In genomic region chr6:85863840-85864239, GRCm38 (mm10) we compare ENCODE assay signal across 34 mouse cellular contexts. TPM values are rescaled to one million over a fixed set of nuclear protein-coding genes. Genes with fewer than 3 reads are reported as not detected.
"Had no signal": no experiment of that assay in that cellular context is flagged by ENCODE, and none has a peak within 500 bp of the region (broad histone marks: within the 10 kb centered on the region; RNA-seq: fewer than 3 reads in every experiment).

No protein-coding gene starts in this region.

- DNase-seq: forebrain, postnatal 0 days; gastrocnemius, postnatal 14 days; gastrocnemius, postnatal 36 days; heart, adult 18-20 months; heart, postnatal 14 days; heart, postnatal 36 days; kidney, adult 11 months; kidney, adult 2 months; kidney, adult 9 months; kidney, postnatal 14 days; kidney, postnatal 36 days; layer of hippocampus, adult 9-11 months; layer of hippocampus, postnatal 36 days; left cerebral cortex, postnatal 4 days had no signal

- H3K27me3 ChIP-seq: heart, embryonic 13.5 days; heart, embryonic 15.5 days; hindbrain, embryonic 13.5 days; hindbrain, embryonic 15.5 days; kidney, embryonic 15.5 days; limb, embryonic 13.5 days; limb, embryonic 15.5 days; liver, embryonic 12.5 days had no signal

- H3K36me3 ChIP-seq: heart, embryonic 13.5 days; heart, embryonic 15.5 days; hindbrain, embryonic 13.5 days; hindbrain, embryonic 15.5 days; kidney, embryonic 15.5 days; limb, embryonic 13.5 days; limb, embryonic 15.5 days; liver, embryonic 12.5 days had no signal

- H3K27ac ChIP-seq: heart, embryonic 13.5 days; heart, embryonic 15.5 days; hindbrain, embryonic 13.5 days; hindbrain, embryonic 15.5 days; hindbrain, postnatal 0 days; kidney, embryonic 15.5 days; kidney, postnatal 0 days; limb, embryonic 13.5 days; limb, embryonic 15.5 days; liver, embryonic 12.5 days had no signal

- H3K4me3 ChIP-seq: heart, embryonic 13.5 days; heart, embryonic 15.5 days; hindbrain, embryonic 13.5 days; hindbrain, embryonic 15.5 days; kidney, embryonic 15.5 days; limb, embryonic 13.5 days; limb, embryonic 15.5 days; liver, embryonic 12.5 days had no signal

- H3K9ac ChIP-seq: forebrain, postnatal 0 days; heart, embryonic 13.5 days; heart, embryonic 15.5 days; hindbrain, embryonic 13.5 days; hindbrain, embryonic 15.5 days; kidney, embryonic 15.5 days; limb, embryonic 13.5 days; limb, embryonic 15.5 days; liver, embryonic 12.5 days had no signal

- H3K4me1 ChIP-seq: heart, embryonic 13.5 days; heart, embryonic 15.5 days; hindbrain, embryonic 13.5 days; hindbrain, embryonic 15.5 days; limb, embryonic 13.5 days; limb, embryonic 15.5 days; liver, embryonic 12.5 days had no signal

RNA-seq across cellular contexts. Expression of gene Nat8f2, which starts 5.1 kb away (rescaled TPM):
- total RNA-seq: forebrain, postnatal 0 days; gastrocnemius, postnatal 36 days; heart, postnatal 14 days; heart, postnatal 36 days; hematopoietic stem cell, adult 5-6 weeks; hindbrain, postnatal 0 days had no signal
- polyA plus RNA-seq: forebrain, postnatal 0 days; heart, embryonic 11.5 days; heart, embryonic 13.5 days; heart, embryonic 15.5 days; heart, postnatal 0 days; hindbrain, embryonic 13.5 days; hindbrain, embryonic 15.5 days; hindbrain, postnatal 0 days; intestine, embryonic 16.5 days; limb, embryonic 11.5 days; limb, embryonic 13.5 days; limb, embryonic 15.5 days had no signal

RNA-seq across cellular contexts. Expression of gene Nat8, which starts 32.0 kb away (rescaled TPM):
- total RNA-seq: gastrocnemius, adult 18-20 months; gastrocnemius, adult 8-10 months; gastrocnemius, postnatal 14 days; gastrocnemius, postnatal 36 days; heart, adult 18-20 months; heart, postnatal 14 days; heart, postnatal 36 days; hematopoietic stem cell, adult 5-6 weeks; hindbrain, postnatal 0 days had no signal
- polyA plus RNA-seq: heart, embryonic 11.5 days; heart, embryonic 13.5 days; heart, embryonic 15.5 days; heart, postnatal 0 days; hindbrain, embryonic 13.5 days; hindbrain, embryonic 15.5 days; limb, embryonic 11.5 days; limb, embryonic 13.5 days; liver, embryonic 12.5 days had no signal

RNA-seq across cellular contexts. Expression of gene Nat8f5, which starts 43.1 kb away (rescaled TPM):
- total RNA-seq: forebrain, postnatal 0 days; gastrocnemius, adult 18-20 months; gastrocnemius, adult 8-10 months; gastrocnemius, postnatal 36 days; heart, adult 18-20 months; heart, postnatal 14 days; heart, postnatal 36 days; hematopoietic stem cell, adult 5-6 weeks had no signal
- polyA plus RNA-seq: gonadal fat pad, adult 2 months; heart, embryonic 11.5 days; heart, embryonic 13.5 days; heart, embryonic 15.5 days; heart, postnatal 0 days; hindbrain, embryonic 11.5 days; intestine, embryonic 14.5 days; kidney, embryonic 15.5 days; limb, embryonic 11.5 days; limb, embryonic 13.5 days; limb, embryonic 15.5 days; liver, embryonic 12.5 days had no signal

RNA-seq across cellular contexts. Expression of gene Nat8f6, which starts 43.1 kb away (rescaled TPM):
- total RNA-seq: forebrain, postnatal 0 days; gastrocnemius, adult 18-20 months; gastrocnemius, adult 8-10 months; gastrocnemius, postnatal 14 days; gastrocnemius, postnatal 36 days; heart, adult 18-20 months; heart, postnatal 14 days; heart, postnatal 36 days; hematopoietic stem cell, adult 5-6 weeks; hindbrain, postnatal 0 days had no signal
- polyA plus RNA-seq: forebrain, postnatal 0 days; gonadal fat pad, adult 2 months; heart, embryonic 11.5 days; heart, embryonic 15.5 days; heart, postnatal 0 days; hindbrain, embryonic 11.5 days; hindbrain, embryonic 13.5 days; hindbrain, embryonic 15.5 days; hindbrain, postnatal 0 days; intestine, embryonic 14.5 days; intestine, embryonic 16.5 days; kidney, embryonic 15.5 days; limb, embryonic 11.5 days; limb, embryonic 13.5 days; limb, embryonic 15.5 days; liver, embryonic 12.5 days had no signal
